Mouse (Mus musculus) heart, adult 2 months (tissue): ENCODE data around the gene Pkp1.

Experiments
- CTCF ChIP-seq: fragments of 200-600 bp; IDR thresholded peaks from 2 replicates; pipeline ENCODE4 v1.8.1; 2022; ENCODE audit warnings: antibody characterized with exemption, mild to moderate bottlenecking, moderate library complexity
- EP300 ChIP-seq: fragments of 200-500 bp; IDR thresholded peaks from 2 replicates; pipeline ENCODE4 v1.6.1; 2011; ENCODE audit warnings: low read depth, low read length, control low read depth; ENCODE audit not compliant: insufficient read depth

DNA sequence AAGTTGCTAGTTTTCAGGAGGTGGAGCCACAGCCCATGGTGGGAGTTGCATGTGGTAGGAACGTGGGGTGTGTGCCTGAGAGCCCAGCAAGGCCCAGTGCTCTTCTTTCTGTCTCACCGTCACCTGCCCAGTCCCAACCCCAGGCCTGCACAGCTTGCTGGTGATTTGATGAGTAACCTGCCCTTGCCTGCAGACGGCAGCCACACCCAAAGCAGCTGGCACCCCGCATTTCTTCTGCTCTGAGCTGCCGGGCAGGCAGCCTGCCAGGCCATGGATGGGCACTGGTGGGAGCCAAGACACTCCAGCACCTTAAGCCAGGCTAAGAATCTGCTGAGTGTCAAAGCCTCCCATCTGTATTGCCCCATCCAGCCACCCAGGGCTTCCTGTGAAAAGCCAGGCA lies 6.8 kb upstream of the Pkp1 start:
- TF ChIP-seq CTCF: no peak
- no peak for TF ChIP-seq EP300
